Mouse (Mus musculus) erythroid progenitor cell, adult 5-6 weeks (primary cell): Measurements from ENCODE around the gene Col4a4. TPM values are rescaled to one million over a fixed set of nuclear protein-coding genes. Genes with fewer than 3 reads are reported as not detected.

ENCODE experiments used
- ATAC-seq: replicated peaks from 2 replicates; pipeline ENCODE4 v1.8.0; 2016; ENCODE audit warnings: moderate number of reproducible peaks, mild to moderate bottlenecking, moderate TSS enrichment, inconsistent platforms; ENCODE audit not compliant: poor library complexity, low FRiP score, severe bottlenecking
- total RNA-seq, 2 experiments: library from RNA; stranded (forward) in 1 of 2; stranded (reverse) in 1 of 2; fragments of 150-400 nt in 1 of 2; fragments of 186-747, 209-891 nt in 1 of 2; gene quantifications; 2 replicates each; pipeline versions ENCODE4 v1.2.3 to v1.2.4; 2015 to 2017; ENCODE audit warnings: low replicate concordance in 2 of 2

Col4a4 gene
- total RNA-seq, 2 experiments from 2014 or later, result not detected

DNA sequence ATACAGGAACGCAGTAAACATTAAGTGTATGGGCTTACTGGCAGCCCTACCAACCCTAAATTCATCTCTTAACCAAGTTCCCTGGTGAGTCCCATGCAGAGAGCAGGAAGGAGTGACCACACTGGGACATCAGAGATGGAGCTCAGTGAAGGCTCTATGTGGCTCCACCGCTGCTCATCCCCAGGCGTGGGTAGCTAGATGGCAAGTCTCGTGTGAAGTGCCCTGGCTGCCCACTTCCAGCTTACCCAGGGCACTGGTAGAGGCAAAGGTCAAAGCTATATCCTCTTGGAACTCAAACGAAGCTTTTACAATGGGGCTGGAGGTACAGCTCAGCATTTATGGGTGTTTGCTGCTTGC, 153.0 kb downstream of the Col4a4 start:
- ATAC-seq, result no peak

DNA sequence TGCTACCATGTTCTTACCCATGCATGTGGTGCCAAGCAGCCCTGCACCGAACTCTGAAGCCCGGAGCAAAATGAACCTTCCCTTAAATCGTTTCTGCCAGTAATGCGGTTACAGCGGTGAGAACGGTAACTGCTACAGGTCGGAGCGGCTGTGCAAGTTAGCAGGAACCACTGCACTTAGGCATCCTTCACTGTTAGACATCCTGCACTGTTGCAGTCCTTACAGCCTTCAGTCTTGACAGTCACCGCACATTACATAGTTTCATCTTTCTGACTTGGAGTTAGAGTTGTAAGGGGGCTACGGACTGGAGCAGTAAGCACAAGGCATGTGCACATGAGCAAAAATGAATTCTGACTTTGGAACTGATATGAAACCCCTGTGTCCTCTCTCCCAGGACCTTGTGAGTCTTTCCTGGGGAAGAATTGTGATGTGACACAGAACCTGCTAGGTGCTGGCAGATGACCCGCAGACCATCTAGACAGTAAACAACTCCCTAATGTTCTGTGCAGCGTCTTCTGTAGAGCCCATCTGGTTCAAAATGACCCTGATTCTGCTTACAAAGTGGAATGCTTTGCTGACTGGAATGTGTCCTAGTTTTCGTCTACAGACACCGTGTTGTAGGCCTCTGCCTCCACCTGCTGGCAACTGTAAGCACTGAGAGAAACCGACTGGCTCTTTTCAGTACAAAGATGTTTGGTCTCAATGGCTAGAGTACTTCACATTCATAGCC, 153.6 kb downstream of the Col4a4 start:
- no peak for ATAC-seq

DNA sequence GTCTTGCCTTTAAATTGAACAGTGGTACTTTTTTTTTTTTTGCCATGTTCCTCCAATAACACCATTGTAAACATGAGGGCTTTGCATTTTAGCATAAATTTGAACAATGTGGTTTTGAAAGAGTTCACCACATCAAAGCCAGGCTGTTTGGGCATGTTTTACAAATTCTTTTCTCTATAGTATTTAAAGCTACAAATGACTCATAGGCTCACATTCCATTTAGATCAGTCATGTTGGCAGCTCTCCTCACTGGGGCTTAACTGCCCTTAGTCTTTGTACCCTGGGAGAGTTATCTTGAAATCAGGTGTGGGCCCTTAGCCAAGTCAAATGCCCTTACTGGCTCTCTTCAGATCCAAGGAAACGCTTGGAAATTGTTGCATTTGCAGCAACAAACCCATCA, 157.6 kb downstream of the Col4a4 start:
- ATAC-seq, result no peak

DNA sequence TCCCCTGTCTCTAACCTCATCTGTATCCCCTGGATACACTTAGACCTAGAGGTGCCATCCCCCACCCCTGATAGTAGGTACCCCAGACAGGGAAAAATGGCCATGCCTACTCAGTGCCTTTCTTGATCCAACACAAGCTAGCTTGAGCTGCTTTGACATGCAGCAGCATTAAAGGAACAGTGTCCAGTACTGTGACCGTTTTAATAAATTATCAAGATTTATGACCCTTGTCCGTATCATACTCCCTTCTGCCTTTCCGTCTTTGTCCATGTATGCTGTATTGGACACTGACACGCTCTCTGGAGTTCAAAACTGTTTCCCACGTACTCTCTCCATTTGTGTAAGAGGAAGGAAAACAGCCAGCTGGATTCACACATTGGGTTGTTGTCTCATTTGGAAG, 158.9 kb downstream of the Col4a4 start:
- no peak for ATAC-seq

DNA sequence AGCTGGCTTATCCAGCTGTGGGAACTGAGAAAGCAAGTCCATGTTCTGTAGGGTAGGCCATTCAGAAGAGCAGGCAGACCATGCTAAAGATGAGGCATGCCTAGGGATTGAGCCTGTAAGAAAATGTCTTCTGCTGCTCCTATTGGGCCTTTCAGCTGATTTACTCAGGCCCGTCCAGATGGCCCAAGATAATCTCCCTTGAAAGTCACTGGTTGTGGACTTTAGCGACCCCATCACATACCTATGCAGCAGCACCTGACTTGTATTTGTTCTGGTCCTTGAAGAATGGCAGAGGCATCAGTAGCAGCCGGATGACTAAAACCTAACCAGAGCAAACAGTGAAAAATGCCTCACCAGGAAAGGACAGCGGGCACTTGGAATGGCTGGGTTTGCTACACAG, 171.0 kb downstream of the Col4a4 start:
- no peak for ATAC-seq

DNA sequence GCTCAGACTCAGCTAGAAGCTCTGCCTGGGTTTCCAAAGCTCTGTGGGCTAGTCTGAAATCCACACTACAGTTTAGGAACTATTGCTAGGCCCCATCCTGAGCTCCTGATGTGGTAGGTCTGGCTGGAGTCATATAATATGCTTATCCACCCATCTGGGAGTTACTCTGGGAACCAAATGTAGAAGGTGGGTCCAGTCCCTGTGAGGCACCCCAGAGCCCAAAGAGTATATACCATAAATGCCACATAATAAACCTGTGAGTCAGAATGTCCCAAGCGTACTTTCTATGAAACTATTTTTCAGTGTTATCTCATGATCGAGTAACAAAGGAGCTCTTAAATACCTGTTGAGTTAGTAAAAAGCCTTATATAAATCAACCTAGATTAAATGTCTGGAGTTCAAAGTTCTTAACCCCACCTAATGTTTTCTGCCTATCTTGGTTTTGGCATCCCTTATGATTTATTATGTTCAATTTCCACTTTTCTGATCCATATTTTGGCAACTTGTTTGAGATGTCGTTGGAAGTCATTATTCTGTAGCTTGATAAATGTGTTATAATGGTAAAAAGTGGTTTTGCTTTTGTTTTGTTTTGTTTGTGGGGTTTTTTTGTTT, 172.1 kb downstream of the Col4a4 start:
- no peak for ATAC-seq

DNA sequence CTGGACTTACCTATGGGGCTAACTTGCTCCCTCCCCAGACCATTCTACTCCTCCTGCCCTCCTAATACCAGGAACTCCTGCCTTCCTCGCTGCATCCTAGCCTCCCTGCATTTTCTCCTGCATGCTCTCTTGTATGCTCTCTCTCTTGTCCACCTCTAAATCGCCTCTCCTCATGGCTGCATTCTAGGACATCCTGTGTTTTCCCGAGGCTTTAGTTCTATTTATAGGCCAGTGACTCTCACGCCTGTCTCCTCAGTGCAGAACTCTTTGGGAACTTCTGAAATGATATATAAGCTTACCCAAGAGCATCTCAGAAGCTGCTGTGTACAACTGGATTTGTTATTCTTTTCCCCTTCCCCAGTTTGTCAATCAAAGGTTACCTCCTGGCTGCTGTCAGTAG, 174.6 kb downstream of the Col4a4 start:
- ATAC-seq, result no peak

DNA sequence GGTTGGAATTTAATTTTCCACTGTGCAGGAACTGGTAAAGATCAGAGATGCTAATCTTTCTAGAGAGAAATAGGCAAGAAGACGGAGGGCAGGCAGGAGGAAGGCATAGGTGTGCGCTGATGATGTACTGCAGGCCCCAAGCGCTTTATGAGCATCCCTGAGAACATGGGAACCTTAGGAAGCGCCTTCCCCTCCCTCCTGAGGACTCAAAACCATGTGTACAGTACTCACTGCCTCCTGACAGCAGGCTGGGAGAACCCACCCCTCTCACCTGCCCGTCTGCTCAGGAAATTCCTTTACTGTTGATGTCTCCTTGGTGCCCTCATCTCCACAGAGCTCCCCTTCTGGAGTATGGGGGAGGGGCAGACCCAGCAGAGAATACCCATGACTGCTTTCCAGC, 175.1 kb downstream of the Col4a4 start:
- ATAC-seq, result no peak

DNA sequence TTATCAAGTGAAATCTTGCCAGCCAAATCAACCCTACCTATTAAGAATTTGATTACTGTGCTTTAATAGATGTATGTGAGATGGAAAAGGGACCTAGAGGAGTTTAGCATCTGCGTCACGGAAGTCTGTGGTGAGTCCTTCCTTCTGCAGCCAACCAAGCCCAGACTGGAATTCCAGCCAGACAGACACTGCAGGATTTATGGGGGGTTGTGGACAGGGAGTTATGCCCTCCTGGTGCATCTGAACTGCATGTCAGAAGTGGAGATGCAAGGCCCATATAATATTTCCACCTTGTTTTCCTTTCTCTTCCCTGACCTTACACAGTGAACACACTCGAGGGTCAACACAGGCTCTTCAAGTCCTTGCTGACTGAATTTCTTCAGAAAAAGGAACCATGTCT, 176.1 kb downstream of the Col4a4 start:
- no peak for ATAC-seq

DNA sequence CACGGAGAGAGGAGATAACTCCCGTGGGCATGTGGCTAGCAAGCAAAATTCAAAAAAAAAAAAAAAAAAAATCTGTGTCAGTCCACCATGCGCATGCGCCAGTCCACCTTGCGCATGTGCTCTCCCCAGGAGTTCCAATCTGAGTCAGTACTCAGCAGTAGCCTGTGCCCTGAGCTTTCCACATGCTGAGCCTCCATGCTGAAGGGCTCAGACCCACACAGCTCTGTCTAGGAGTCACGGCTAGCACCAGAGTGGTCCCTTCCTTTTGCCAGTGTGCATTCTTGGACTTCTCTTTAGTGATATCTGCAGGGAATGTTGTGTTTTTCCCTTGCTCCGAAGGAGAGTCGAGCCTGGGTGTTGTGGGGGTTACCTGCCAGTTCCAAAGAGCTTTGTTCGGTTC, 177.4 kb downstream of the Col4a4 start:
- no peak for ATAC-seq

DNA sequence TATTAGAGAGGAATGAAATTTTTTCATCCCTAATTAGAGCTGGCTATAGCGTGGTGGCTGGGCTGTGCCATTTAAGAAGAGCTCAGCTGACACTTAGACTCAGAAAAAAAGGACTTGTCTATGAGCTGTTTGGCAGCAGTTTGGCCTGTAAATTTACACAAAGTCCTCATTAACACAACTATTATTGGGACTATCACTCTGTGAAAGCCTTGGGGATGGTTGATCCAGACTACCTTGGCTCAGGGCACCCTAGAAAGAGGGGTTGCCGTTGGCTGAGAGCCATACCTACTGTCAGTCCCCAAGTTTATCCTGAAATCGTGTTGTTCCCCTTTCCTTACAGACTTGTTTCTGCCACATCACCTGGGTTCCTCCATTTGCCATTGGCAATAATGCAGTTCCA, 178.9 kb downstream of the Col4a4 start:
- ATAC-seq, result no peak

Other genes starting within 250 kb of the Col4a4 start
- gene Col4a3, start 72 bp upstream of the Col4a4 start, total RNA-seq (2015; ENCODE audit: low replicate concordance), result not detected in 2 replicates
- not detected in 2 replicates for gene Col4a3, start 72 bp upstream of the Col4a4 start, total RNA-seq (2017; ENCODE audit: low replicate concordance)
- gene Mff, start 138.0 kb upstream of the Col4a4 start, total RNA-seq (2015; ENCODE audit: low replicate concordance), result 137 and 155 TPM in 2 replicates
- 71.2 and 78.5 TPM in 2 replicates for gene Mff, start 138.0 kb upstream of the Col4a4 start, total RNA-seq (2017; ENCODE audit: low replicate concordance)
- not detected in 2 replicates for gene Tm4sf20, start 181.6 kb upstream of the Col4a4 start, total RNA-seq (2015; ENCODE audit: low replicate concordance)
- gene Tm4sf20, start 181.6 kb upstream of the Col4a4 start, total RNA-seq (2017; ENCODE audit: low replicate concordance), result not detected in 2 replicates
- not detected in 2 replicates for gene Gm47791, start 184.4 kb upstream of the Col4a4 start, total RNA-seq (2015; ENCODE audit: low replicate concordance)
- gene Gm47791, start 184.4 kb upstream of the Col4a4 start, total RNA-seq (2017; ENCODE audit: low replicate concordance), result not detected in 2 replicates